Mouse (Mus musculus) cerebellum, adult 8-10 months (tissue): Measurements from ENCODE around the gene Hnf4a.

Experiments
- DNase-seq: peaks from one replicate; pipeline ENCODE4 v3.0.0; 2022

The Hnf4a gene

GRCm38 (mm10) chr2:163554425-163554982 is 47.9 kb downstream of the Hnf4a start:
- no peak for DNase-seq

GRCm38 (mm10) chr2:163554996-163555395 is 48.4 kb downstream of the Hnf4a start:
- no peak for DNase-seq

- DNase-seq = no peak
Measured at GRCm38 (mm10) chr2:163555417-163555816, 48.8 kb downstream of the Hnf4a start.

DNA sequence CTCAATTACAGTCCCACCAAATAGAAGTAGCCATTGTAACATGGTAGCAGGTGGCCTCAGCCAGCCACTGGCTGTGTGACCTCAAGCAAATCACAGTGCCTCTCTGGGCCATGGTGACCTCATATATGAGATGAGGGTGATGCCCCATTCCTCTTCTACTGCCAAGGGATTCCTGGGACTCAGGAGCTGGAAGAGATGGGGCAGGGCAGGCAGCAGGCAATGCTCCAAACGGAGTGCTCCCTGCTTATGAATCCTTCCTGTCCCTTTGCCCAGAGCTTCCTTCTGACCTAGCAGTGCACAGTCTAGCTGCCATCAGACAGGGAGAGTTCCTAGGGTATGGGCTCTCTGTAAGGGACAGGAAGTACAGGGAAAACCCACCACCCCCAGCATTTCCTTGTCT is 51.9 kb downstream of the Hnf4a start:
- no peak for DNase-seq

DNA sequence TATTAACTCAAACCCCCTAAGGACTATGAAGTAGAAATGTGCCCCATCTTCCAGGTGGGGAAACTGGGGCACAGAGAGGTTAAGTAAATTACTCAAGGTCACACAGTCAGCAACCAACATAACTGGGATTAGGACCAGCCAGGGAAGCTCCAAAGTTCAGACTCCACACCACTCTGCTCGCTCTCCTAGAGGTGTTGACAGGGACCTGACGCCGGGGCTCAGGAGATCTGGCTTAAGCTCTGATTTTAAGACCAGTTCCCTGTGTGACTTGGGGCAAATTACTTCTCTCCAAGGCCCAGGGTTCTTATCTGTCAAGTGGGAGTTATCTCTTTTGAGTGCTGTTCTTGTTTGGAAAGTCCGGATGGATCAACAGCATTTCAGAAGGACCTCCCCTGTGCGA is 52.6 kb downstream of the Hnf4a start:
- DNase-seq = no peak

- DNase-seq = no peak
Measured at GRCm38 (mm10) chr2:163560247-163560646, 53.6 kb downstream of the Hnf4a start.

DNA sequence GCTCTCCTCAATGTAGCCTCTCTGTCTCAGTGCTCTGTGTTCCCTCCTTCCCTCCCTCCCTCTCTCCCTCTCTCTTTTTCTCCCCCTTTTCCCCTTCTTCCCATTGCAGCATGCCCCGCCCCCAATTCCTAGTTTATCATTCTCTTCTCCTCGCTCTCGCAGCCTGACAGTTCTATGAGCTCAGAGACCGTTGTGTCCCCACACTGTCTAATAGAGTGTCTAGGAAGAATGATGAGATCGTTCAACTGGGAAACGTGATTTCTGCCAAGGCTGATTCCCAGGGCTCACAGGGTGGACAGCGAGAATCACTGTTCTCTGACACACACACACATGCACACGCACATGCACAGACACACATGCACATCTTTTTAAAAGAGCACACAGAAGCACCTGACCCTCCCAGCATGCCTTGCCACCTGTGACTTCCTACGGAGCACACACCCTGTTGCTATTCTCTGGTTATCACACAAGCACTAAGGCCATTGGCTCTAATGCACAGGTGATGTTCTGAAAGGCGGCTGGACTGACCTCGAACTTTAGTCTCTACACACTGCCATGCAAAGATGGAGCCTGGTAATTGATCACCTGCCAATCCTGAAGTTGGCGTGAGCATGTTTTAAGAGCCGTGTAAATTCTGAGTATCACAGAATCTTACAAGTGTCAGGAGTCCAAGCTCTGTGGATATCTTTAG is 54.8 kb downstream of the Hnf4a start:
- DNase-seq = no peak

DNA sequence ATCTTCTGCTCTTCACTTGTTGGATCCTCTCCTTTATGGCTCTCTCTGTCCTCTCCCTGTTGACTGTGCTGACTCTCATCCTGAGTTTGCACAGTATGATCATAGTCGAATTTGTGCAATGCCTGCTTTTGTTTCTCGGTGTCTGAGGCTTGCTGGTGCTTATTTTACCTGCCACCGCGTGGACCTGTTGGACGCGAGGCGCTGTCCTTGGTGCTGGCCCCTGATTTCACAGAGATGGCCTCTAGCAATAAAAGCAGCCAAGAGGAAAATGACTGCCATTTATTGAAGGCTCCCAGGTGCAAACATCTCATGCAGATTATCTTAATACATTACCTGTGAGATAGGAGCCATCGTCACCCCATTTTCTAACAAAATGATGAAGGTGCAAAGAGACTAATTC is 58.0 kb downstream of the Hnf4a start:
- no peak for DNase-seq

DNA sequence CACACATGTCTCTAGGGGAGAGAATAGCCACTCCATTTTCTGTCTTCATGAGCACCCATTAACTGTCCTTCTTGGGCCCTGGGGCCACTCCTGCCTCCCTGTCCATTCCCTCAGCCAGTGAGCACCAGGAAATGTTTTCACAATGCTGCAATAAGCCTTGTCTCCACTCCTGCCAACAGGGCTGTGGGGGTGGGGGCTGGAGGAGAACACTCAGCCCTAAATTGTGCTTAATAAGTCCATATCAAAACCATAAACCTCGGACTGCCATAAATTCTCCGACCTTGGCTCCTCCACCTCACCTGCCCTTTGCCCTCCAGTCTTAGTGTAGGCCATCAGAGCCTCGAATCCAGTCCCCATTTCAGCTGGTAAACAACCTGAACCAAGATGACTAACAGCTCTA is 67.7 kb downstream of the Hnf4a start:
- no peak for DNase-seq

DNA sequence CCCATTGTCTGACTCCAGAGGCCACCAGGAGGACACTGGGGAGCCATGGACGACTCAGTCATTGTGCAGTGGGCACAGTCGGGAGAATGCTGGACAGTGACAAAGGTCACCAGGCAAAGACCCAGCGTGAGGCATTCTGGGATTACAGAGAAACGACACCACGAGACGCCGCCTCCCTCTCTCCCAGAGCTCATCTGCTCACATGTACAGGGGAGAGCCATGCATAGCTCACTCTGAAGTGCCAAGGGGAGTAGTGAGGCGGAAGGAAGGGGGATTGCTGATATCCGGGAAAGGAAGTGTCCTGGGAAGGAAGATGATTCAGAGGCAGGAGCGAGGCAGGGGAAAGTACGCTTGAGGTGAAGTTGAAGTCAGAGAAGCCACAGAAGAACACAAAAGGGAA is 68.6 kb downstream of the Hnf4a start:
- no peak for DNase-seq

DNA sequence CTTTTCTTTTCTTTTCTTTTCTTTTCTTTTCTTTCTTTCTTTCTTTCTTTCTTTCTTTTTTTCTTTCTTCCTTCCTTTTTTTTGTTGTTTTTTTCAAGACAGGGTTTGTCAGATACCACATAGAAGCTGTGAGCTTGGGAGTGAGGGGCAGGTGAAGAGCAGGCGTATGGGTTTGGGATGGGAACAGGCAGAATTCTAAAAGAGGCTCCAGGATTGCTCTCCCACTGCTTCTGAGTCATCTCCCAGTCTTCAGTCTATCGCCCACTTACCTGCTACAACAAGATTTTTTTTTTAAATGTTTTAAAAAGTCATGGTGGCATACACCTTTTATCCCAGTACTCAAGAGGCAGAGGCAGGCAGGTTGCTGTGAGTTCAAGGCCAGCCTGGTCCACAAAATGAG is 71.4 kb downstream of the Hnf4a start:
- DNase-seq = no peak

DNA sequence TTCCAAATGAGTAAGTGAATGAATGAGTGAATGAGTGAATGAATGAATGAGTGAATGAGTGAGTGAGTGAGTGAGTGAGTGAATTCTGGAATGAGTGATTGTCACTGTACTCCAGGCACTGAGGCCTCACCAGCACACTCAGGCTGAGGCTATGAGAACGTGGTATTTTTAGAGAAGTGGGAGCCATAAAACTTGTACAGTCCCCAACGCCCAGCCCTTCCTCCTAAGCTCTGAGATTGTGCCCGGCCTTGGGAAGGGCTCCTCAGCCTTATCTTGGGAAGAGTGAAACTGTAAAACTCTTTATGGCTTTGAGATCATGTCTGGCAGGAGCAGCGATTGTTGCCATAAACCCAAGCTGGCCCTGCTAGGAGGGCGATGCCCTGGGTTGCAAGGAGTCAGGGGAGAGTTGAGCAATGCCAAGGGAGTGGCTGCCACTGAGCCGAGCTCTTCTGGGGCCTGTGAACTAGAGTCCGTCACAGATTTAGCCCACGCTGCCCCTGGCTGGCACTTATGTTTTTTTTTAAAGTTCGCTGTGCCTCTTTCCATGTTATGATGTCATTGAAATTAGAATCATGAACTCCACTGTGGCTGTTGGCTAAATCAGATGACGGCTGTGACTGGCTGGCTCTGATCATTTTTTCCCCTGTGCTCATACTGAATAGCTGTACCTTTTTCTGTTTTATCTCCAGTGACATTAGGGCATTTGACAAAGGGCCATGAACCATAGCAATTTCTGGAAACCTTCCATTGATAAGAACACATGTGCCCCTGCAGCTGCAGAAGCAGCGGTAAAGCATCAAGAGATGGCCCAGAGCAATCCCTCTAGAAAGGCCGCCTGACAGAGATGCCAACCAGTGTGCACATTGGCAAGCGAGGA is 73.7 kb downstream of the Hnf4a start:
- no peak for DNase-seq

- DNase-seq = no peak
Measured at GRCm38 (mm10) chr2:163583226-163584087, 76.8 kb downstream of the Hnf4a start.

GRCm38 (mm10) chr2:163584088-163584426 is 77.4 kb downstream of the Hnf4a start:
- DNase-seq = no peak

GRCm38 (mm10) chr2:163586384-163587261 is 80.0 kb downstream of the Hnf4a start:
- DNase-seq = no peak

- DNase-seq = no peak
Measured at GRCm38 (mm10) chr2:163587506-163587905, 80.9 kb downstream of the Hnf4a start.

DNA sequence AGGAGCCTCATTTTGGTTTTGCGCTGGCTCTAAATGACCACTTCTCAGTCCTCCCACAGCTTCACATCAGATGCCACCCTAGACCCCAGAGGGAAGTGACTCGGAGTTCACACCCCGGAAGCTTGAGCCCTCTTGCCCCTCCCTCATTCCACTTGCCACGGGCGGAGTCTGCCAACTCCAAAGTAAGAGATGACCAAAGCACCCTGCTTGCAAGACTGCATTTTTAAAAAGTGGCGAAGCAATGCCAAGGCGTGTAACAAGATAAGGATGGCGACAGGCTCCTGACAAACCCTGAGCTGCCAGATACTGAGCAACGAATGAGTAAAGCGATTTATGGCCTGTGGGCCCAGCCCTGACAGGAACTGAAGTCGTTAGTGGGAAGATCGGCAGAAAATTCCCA is 83.6 kb downstream of the Hnf4a start:
- no peak for DNase-seq

GRCm38 (mm10) chr2:163590996-163591395 is 84.4 kb downstream of the Hnf4a start:
- no peak for DNase-seq

GRCm38 (mm10) chr2:163592084-163592483 is 85.5 kb downstream of the Hnf4a start:
- no peak for DNase-seq

- no peak for DNase-seq
Measured at GRCm38 (mm10) chr2:163593636-163594282, 87.2 kb downstream of the Hnf4a start.

- DNase-seq = no peak
Measured at GRCm38 (mm10) chr2:163595119-163595518, 88.5 kb downstream of the Hnf4a start.
